Mouse (Mus musculus): Measurements from ENCODE around the gene Hoxb9. TPM values are rescaled to one million over a fixed set of nuclear protein-coding genes. Genes with fewer than 3 reads are reported as not detected.

The Hoxb9 gene
- total RNA-seq, 2 experiments from 2014 or later, result 225 to 357 TPM

DNA sequence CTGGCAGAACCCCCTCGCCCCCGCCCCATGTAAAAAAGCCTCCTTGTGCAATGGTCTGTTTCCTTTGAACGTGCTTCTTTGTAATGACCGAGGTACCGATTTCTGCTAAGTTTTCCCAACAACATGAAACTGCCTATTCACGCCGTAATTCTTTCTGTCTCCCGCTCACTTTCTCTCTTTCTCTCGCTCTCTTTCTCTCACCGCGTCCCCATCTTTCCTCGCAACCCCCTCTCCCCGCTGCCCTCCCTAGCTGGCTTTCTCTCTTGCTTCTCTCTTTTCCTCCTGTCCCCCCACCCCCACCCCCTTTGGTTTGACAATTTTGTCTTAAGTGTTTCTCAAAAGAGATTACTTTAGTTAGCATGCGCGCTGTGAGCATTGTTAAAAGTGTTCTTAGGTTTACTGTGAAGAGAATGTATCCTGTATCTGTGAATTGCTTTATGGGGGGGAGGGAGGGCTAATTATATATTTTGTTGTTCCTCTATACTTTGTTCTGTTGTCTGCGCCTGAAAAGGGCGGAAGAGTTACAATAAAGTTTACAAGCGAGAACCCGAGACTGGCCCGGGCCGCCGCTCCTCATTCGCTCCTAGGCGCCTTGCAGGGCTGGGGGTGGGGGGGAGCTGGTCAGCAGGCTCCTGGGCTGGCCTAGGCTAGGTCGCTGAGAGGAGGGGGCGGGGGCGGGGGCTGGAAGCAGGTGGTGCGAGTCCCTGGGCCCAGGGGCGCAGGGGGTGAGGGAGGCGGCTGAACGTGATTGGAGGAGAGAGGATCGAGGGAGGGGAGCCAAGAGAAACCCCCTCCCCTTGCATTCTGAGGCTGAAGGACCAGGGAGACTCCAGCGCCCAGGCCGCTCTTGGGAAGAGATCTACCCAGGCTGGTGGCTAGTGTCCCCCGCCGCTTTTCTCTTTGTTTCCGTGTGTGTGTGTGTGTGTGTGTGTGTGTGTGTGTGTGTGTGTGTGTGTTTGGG lies 13.8 kb downstream of the Hoxb9 start:
- DNase-seq, result peak; percentile 86 to 87

GRCm38 (mm10) chr11:96285771-96286738 lies 14.8 kb downstream of the Hoxb9 start, which contains the start of gene Hoxb7:
Gene Hoxb7, plus strand, starts transcription at chr11:96286623.
- peak; percentile 93 to 94 for DNase-seq

- DNase-seq, result peak; percentile 63 to 72
Observed at GRCm38 (mm10) chr11:96286739-96287385, 15.6 kb downstream of the Hoxb9 start.

- DNase-seq, result peak in 1 of 2 experiments; percentile 20
Observed at GRCm38 (mm10) chr11:96287411-96287810, 16.2 kb downstream of the Hoxb9 start.

DNA sequence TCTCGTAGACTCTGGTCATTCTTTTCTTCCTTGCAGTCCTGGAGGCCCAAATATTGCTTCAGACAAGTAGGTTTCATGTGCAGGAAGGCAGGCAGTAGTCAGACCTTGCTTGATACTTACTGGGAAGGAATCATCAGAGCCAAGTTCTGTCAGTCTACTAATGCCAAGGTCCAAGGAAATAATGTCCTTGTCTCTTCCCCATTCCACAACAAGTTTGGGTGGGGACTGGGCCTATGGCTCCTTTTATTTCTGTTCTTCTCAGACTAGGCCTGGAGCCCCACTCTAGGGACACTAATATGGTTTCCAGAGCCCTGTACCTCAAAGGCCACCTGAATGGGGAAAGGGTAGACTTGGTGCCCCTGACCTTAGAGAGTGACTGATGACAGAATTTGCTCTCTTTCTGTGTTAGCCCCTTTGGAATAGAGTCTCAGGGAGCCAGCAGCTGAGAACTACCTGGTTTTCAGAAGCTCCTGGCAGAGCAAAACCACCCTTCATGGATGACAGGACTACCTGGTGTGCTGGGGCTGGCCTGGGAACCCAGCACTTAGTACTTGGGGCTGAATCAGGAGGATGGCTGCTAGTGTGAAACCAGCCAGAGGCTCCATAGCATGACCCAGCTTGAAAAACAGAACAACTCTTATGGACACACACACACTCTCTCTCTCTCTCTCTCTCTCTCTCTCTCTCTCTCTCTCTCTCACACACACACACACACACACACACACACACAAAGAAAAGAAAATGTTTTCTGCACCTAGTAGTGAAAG lies 17.4 kb downstream of the Hoxb9 start:
- DNase-seq, result peak in 1 of 2 experiments; percentile 23

DNA sequence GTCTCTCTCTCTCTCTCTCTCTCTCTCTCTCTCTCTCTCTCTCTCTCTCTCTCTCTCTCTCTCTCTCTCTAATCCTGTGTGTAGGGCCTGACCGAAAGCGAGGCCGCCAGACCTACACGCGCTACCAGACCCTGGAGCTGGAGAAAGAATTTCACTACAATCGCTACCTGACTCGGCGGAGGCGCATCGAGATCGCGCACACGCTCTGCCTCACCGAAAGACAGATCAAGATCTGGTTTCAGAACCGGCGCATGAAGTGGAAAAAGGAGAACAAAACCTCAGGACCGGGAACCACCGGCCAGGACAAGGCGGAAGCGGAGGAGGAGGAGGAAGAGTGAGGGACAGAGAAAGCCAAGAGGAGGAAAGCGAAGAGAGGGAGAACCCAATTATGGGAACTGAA lies 18.0 kb downstream of the Hoxb9 start:
- DNase-seq, result peak in 1 of 2 experiments; percentile 32

GRCm38 (mm10) chr11:96289837-96290236 lies 18.6 kb downstream of the Hoxb9 start:
- DNase-seq, result no peak

GRCm38 (mm10) chr11:96290705-96291355 lies 19.6 kb downstream of the Hoxb9 start:
- DNase-seq, result no peak

DNA sequence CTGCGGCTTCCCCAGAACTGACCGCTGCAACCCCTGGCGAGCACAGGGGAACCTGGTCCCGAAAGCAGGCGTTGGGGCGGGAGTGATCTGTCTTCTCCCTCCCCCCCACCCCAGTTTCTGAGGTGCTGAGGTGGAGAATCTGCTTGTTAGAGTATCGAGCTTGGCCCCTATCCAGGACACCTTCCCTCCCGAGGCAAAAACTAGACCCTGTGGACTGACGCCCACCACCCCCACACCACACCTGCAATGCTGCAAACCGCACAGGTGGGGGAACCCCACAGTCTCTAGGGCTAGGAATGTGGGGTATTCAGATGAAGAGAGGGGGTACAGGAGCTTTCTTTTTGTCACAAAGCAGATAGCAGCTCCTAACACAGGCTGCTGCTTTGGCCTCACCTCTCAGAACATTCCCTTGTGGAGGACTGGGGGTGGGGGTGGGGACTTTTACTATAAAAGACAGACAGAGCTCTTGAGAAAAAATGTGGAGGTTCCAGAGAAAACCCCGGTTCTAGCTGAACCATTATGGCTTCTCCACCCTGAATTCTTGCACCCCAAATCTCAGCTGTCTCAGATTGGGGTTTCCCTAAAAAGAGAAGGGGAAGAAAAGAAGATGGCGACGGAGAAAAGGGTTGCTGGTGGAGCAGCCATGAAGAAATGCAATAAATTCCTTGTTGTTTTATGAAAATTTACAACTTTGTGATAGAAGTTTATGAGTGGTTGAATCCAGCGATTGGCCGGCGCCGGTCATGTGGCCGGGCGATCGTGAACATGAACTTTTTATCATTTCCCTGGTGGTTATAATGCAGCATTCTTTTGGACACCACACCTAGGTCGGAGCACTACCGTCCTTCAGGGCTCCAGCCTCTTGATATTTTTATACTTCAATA lies 20.7 kb downstream of the Hoxb9 start, which contains the start of gene Hoxb6:
Gene Hoxb6, plus strand, starts transcription at position 796 of the 884 bp plus-strand sequence.
- peak; percentile 86 to 88 for DNase-seq

- peak in 1 of 2 experiments; percentile 64 for DNase-seq
Observed at GRCm38 (mm10) chr11:96292565-96293301, 21.5 kb downstream of the Hoxb9 start.

DNA sequence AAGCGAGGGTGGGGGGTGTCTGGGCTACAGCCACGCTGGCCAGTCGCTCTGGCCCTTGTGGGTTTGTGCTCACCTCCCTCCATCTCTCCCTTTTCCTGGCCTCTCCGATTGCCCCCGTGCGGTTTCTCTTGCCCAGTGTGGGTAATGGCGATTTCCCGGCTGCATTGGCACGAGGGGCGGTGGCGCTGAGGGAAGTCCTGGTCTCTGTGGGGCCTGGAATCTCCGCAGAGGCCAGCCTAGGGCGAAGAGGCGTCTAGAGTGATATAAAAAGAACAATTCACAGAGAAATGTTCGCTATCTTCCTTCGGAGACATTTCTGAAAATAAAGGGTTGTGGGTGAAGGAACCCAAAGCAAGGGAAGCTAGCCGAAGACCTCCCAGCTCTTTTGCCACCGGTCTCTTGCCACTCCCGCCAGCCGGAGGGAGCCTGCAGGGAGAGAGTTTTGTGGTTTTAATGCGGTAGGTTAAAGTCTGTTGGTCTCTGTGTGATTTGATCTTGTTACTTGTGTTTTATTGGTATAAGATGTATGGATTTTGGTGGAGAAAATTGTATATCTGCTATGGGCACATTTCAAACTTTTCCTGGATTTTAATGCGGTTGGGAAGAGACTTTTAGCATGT lies 22.2 kb downstream of the Hoxb9 start:
- DNase-seq, result no peak

GRCm38 (mm10) chr11:96294245-96295091 lies 23.2 kb downstream of the Hoxb9 start:
- peak; percentile 89 to 91 for DNase-seq

DNA sequence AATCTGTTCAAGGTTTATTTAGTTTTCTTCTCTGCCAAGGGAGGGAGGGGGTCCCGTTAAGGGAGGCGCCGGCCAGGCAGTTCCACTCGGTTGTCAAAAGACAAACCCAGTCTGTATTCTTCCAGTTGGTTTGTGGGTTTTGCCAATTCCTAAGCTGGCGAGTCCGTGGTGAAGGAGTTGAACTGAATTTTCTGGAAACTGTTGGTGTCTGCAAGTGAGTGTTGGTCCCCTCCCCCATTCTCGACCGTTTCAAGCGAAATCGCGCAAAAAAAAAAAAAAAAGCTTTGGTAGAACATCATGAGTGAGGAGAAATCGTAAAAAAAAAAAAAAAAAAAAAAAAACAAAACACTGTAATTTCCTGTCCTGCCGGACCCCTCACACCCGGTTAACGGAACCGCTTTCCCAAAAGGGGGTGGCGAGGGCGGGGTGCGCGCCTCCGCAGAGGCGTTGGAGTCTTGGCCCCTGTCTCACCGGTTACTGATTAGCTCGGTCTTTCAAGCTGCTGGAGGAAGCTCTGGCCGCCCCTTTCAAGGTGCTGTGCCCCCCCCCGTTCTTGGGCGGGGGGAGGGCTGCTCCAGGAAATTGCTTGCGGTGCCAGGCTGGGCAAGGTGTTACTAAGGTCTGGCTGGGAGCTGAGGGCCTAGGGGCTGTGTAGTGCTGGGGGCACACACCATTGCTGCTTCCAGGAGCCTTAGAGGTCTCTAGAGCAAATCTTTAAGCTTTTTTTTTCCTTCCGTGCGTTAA lies 24.0 kb downstream of the Hoxb9 start:
- no peak for DNase-seq

- DNase-seq, result no peak
Observed at GRCm38 (mm10) chr11:96296997-96297396, 25.7 kb downstream of the Hoxb9 start.

GRCm38 (mm10) chr11:96297428-96297827 lies 26.2 kb downstream of the Hoxb9 start:
- DNase-seq, result no peak

DNA sequence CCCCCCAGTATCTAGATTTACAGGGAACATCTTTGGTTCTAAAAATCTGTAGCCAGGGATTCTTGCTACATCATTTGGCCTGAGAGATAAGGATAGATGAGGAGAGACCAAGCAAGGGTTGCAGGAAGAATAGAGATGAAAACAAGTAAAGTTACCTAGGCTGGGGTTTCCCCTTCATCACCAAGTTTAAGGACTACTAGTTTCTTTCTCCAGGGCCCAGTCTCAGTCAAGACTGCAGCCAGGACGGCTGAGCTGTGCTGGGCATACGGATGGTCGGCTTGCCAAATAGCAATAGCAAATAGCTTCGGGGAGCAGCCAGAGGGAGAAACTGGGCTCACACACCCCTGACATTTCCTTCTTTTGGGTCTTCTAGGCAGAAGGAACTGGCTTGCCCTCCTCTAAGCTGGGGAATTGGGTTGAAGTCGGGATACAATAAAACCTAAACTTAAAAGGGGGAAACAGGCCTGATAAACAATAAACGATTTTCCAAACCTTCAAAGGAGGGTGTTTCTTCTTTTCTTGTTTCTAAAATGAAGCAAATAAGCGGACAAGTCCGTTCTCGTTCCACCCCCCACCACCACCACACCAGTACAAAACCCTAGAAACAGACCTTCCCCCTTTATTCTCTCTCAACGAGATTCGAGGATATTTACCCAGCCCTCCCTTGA lies 26.8 kb downstream of the Hoxb9 start:
- DNase-seq, result no peak
